Mouse (Mus musculus) myocyte (in vitro differentiated cells): ENCODE data around the gene AC124108.1. TPM values are rescaled to one million over a fixed set of nuclear protein-coding genes. Genes with fewer than 3 reads are reported as not detected.

Experiments
- H3K27me3 ChIP-seq: one replicate; pipeline ENCODE4 v1.6.1; 2011; ENCODE audit not compliant: control insufficient read depth, insufficient read depth, insufficient read length
- H3K36me3 ChIP-seq: one replicate; pipeline ENCODE4 v1.6.1; 2011; ENCODE audit not compliant: control insufficient read depth, insufficient read depth
- H3K4me2 ChIP-seq: one replicate; pipeline ENCODE4 v1.6.1; 2011; ENCODE audit warnings: low read depth, control low read depth
- H3K4me3 ChIP-seq: one replicate; pipeline ENCODE4 v1.5.1; 2011; ENCODE audit warnings: mild to moderate bottlenecking, control low read depth, moderate library complexity
- H3K79me2 ChIP-seq: one replicate; pipeline ENCODE4 v1.6.1; 2011; ENCODE audit not compliant: control insufficient read depth, insufficient read depth
- H3ac ChIP-seq: one replicate; pipeline ENCODE4 v1.6.1; 2011; ENCODE audit not compliant: control insufficient read depth, insufficient read length
- CEBPB ChIP-seq: IDR thresholded peaks from 2 replicates; pipeline ENCODE4 v1.6.1; 2011; ENCODE audit warnings: mild to moderate bottlenecking, moderate library complexity; ENCODE audit not compliant: poor library complexity, insufficient read depth, severe bottlenecking
- E2F4 ChIP-seq: IDR thresholded peaks from one replicate; pipeline ENCODE4 v1.6.1; 2011; ENCODE audit warnings: mild to moderate bottlenecking, control low read depth, moderate library complexity; ENCODE audit not compliant: insufficient read depth
- MAX ChIP-seq: IDR thresholded peaks from one replicate; pipeline ENCODE4 v1.6.1; 2011; ENCODE audit warnings: low read depth, mild to moderate bottlenecking, control low read depth
- MYOD1 ChIP-seq, 3 experiments: IDR thresholded peaks; one replicate each; pipeline ENCODE4 v1.6.1; 2011; ENCODE audit warnings: control low read depth in 2 of 3, low read depth in 2 of 3, mild to moderate bottlenecking in 2 of 3, moderate library complexity in 1 of 3; ENCODE audit not compliant: insufficient read length in 2 of 3, control insufficient read depth in 1 of 3
- MYOG ChIP-seq, 3 experiments: IDR thresholded peaks; one replicate each; pipeline ENCODE4 v1.6.1; 2011; ENCODE audit warnings: control low read depth in 2 of 3, low read depth in 2 of 3, mild to moderate bottlenecking in 2 of 3; ENCODE audit not compliant: insufficient read length in 2 of 3, control insufficient read depth in 1 of 3, insufficient read depth in 1 of 3
- POLR2A ChIP-seq: IDR thresholded peaks from one replicate; pipeline ENCODE4 v1.6.1; 2011; ENCODE audit warnings: low read depth, mild to moderate bottlenecking, control low read depth, moderate library complexity; ENCODE audit not compliant: insufficient read length
- POLR2AphosphoS2 ChIP-seq: IDR thresholded peaks from one replicate; pipeline ENCODE4 v1.6.1; 2011; ENCODE audit warnings: low read depth, control low read depth; ENCODE audit not compliant: insufficient read length
- REST ChIP-seq: IDR thresholded peaks from one replicate; pipeline ENCODE4 v1.6.1; 2011; ENCODE audit warnings: mild to moderate bottlenecking, control low read depth, moderate library complexity; ENCODE audit not compliant: insufficient read depth, insufficient read length
- SRF ChIP-seq: IDR thresholded peaks from one replicate; pipeline ENCODE4 v1.6.1; 2011; ENCODE audit warnings: low read depth; ENCODE audit not compliant: control insufficient read depth, insufficient read length
- TCF12 ChIP-seq: IDR thresholded peaks from one replicate; pipeline ENCODE4 v1.6.1; 2011; ENCODE audit warnings: mild to moderate bottlenecking, control low read depth; ENCODE audit not compliant: poor library complexity, insufficient read depth, severe bottlenecking
- TCF3 ChIP-seq: IDR thresholded peaks from one replicate; pipeline ENCODE4 v1.6.1; 2011; ENCODE audit warnings: low read depth, control low read depth; ENCODE audit not compliant: insufficient read length
- USF1 ChIP-seq: IDR thresholded peaks from one replicate; pipeline ENCODE4 v1.6.1; 2011; ENCODE audit warnings: low read depth, mild to moderate bottlenecking, control low read depth, moderate library complexity
- polyA plus RNA-seq: library from polyadenylated mRNA; unstranded; fragments of >200 nt; fragmentation: generic; extraction: Trizol; gene quantifications from one replicate; pipeline ENCODE4 v1.2.1, GENCODE M21; 2012; ENCODE audit warnings: missing spikeins

AC124108.1 gene
- polyA plus RNA-seq, 1 experiment = 0.82 TPM

DNA sequence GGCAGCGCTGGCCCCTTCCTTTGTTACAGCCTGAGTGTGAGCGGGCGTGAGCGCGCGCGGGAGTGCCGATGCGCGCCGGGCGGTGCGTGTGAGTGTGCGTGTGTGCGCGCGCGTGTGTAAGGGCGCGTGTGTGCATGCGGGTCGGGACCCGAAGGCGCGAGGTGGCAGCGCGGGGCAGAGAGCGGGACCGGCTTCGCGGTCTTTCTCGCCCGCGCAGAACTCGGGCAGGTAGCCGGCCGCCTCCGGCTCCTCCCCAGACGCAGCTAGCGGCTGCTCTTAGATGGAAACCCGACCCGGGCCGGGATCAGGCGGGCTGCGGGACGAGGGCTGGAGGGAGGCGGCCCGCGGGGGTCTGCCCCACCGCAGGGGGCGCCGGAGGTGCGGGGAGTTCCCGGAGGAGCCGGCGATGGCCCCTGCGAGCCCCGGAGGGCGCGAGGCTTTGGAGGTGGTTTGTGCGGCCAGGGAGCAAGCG, 600 bp upstream of the AC124108.1 start:
- Histone ChIP-seq H3K4me3 (no peak overlapping the region), H3K4me2 (peak overlapping the region; percentile 56), H3K79me2 (no peaks in the 10 kb centered on the region), H3ac (peak overlapping the region; percentile 26), H3K27me3 (peaks cover 44% of the 10 kb centered on the region), H3K36me3 (no peaks in the 10 kb centered on the region)
- TF ChIP-seq USF1 = no peak
- no peak for TF ChIP-seq MYOG (IDR thresholded peaks at IDR 0.05; ENCODE audit: control insufficient read depth in 1 of 3, insufficient read depth in 1 of 3, insufficient read length in 2 of 3, low read depth in 2 of 3)
- no peak for TF ChIP-seq TCF3
- no peak for TF ChIP-seq REST
- TF ChIP-seq E2F4 = no peak
- no peak for TF ChIP-seq CEBPB
- TF ChIP-seq POLR2A = no peak
- no peak for TF ChIP-seq SRF
- TF ChIP-seq MAX = no peak
- TF ChIP-seq TCF12 = no peak

- H3K27me3 ChIP-seq = peaks cover 44% of the 10 kb centered on the region
- H3K36me3 ChIP-seq = no peaks in the 10 kb centered on the region
- TF ChIP-seq CEBPB (no peak), E2F4 (no peak), MYOG (IDR thresholded peaks at IDR 0.05; ENCODE audit: control insufficient read depth in 1 of 3, insufficient read depth in 1 of 3, insufficient read length in 2 of 3, low read depth in 2 of 3) (no peak), SRF (no peak), USF1 (no peak), POLR2AphosphoS2 (no peak), MAX (no peak)
- no peak overlapping the region for H3K4me2 ChIP-seq
- H3ac ChIP-seq = no peak overlapping the region
- H3K4me3 ChIP-seq = no peak overlapping the region
- H3K79me2 ChIP-seq = no peaks in the 10 kb centered on the region
These were observed 776 bp downstream of the AC124108.1 start for GRCm38 (mm10) chr1:132191786-132192680.

DNA sequence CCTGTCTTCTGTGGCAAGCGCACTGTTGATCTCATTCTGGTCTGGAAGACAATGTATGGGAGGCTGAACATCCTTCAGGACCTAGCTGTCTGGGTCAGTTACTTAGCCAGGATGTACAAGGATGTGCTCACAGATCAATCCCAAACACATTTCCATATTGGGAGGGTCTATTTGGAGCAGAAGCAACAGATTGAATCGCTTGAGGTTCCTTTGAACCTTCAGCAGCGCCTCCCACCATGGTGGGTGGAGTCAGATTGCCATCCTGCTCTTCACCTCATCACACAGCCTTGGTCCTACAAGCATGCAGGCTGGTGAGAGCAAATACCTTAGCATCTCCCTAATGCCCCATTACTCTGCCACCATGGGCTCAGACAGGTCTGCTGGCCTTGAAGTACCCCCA, 2.5 kb downstream of the AC124108.1 start:
- TF ChIP-seq MYOG (IDR thresholded peaks at IDR 0.05; ENCODE audit: control insufficient read depth in 1 of 3, insufficient read depth in 1 of 3, insufficient read length in 2 of 3, low read depth in 2 of 3) (no peak), MAX (no peak), MYOD1 (IDR thresholded peaks at IDR 0.05; ENCODE audit: control insufficient read depth in 1 of 3, insufficient read length in 2 of 3, low read depth in 2 of 3) (no peak), POLR2A (no peak), TCF12 (no peak), SRF (no peak), USF1 (no peak), CEBPB (no peak), TCF3 (no peak), REST (no peak), POLR2AphosphoS2 (no peak), E2F4 (no peak)
- Histone ChIP-seq H3K27me3 (peaks cover 35% of the 10 kb centered on the region), H3K79me2 (no peaks in the 10 kb centered on the region), H3K4me2 (no peak overlapping the region), H3ac (no peak overlapping the region), H3K36me3 (no peaks in the 10 kb centered on the region), H3K4me3 (no peak overlapping the region)

DNA sequence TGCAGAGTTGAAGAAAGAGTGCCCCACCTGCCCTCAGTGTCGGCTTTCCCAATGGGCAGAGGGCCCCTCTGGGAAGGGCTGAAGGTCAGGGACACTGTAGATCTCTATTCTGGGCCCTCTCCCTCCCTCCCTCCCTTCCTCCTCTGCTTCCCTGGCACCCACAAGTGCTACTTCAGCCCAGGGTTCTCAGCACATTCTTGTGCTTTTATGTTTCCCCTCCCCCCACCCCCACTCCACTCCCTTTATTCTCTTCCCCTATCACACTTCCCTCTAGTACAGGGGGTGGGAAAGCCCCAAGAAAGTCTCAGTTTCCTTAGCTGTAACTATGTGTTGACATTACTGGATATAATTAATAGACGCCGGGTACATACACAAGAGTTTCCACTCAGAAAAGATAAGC, 3.4 kb downstream of the AC124108.1 start:
- H3K36me3 ChIP-seq = no peaks in the 10 kb centered on the region
- no peak overlapping the region for H3K4me3 ChIP-seq
- TF ChIP-seq MYOG (IDR thresholded peaks at IDR 0.05; ENCODE audit: control insufficient read depth in 1 of 3, insufficient read depth in 1 of 3, insufficient read length in 2 of 3, low read depth in 2 of 3) (no peak), SRF (no peak), CEBPB (no peak), MYOD1 (IDR thresholded peaks at IDR 0.05; ENCODE audit: control insufficient read depth in 1 of 3, insufficient read length in 2 of 3, low read depth in 2 of 3) (no peak), TCF3 (no peak), REST (no peak), MAX (no peak), POLR2AphosphoS2 (no peak), POLR2A (no peak), TCF12 (no peak), USF1 (no peak), E2F4 (no peak)
- H3K27me3 ChIP-seq = peaks cover 29% of the 10 kb centered on the region
- H3K4me2 ChIP-seq = no peak overlapping the region
- H3K79me2 ChIP-seq = no peaks in the 10 kb centered on the region
- H3ac ChIP-seq = no peak overlapping the region

DNA sequence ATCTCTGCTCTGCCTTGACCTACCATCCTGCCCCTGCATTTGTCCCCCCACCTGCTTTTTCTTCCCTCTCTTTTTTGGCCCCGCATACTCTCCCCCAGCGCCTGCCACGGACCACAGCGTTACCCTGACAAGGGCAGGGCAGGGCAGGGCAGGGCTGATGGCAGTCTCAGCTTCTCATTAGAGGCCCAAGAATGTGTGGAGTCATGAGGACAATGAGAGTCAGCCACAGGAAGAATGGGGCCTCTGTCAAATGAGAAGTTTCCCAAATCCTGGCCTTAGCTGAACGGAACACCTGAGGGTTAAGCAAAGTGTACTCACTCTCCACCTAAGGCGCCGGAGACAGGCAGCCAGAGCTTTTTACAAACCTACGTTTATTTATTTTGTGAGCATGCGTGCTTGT, 3.8 kb downstream of the AC124108.1 start:
- Histone ChIP-seq H3ac (no peak overlapping the region), H3K27me3 (peaks cover 24% of the 10 kb centered on the region), H3K4me2 (no peak overlapping the region), H3K4me3 (no peak overlapping the region), H3K79me2 (no peaks in the 10 kb centered on the region), H3K36me3 (no peaks in the 10 kb centered on the region)
- TF ChIP-seq E2F4 (no peak), MYOG (IDR thresholded peaks at IDR 0.05; ENCODE audit: control insufficient read depth in 1 of 3, insufficient read depth in 1 of 3, insufficient read length in 2 of 3, low read depth in 2 of 3) (no peak), TCF12 (no peak), TCF3 (no peak), USF1 (no peak), POLR2A (no peak), REST (no peak)
